Mouse (Mus musculus) heart, postnatal 10 days (tissue): ENCODE measurements around the gene Adgrv1. TPM values are rescaled to one million over a fixed set of nuclear protein-coding genes. Genes with fewer than 3 reads are reported as not detected.
"Not testable (repeated sequence)": the region's sequence is repeated elsewhere in the genome, so short reads cannot be mapped to it uniquely, and the experiment has no call there.

Source experiments
- DNase-seq, 2 experiments: peaks; one replicate each; pipeline ENCODE4 v3.0.0; 2021
- intact Hi-C: fragments of 180-260 bp; cut with DNase I; formaldehyde crosslinking; loops from one replicate; pipeline ENCODE4 v1.15.1; 2025
- total RNA-seq, 2 experiments: library from RNA; stranded (reverse); gene quantifications; 2 replicates each; pipeline ENCODE4 v1.2.3; 2021

Adgrv1 gene
- total RNA-seq, 2 experiments from 2014 or later, result 0.74 to 0.96 TPM

DNA sequence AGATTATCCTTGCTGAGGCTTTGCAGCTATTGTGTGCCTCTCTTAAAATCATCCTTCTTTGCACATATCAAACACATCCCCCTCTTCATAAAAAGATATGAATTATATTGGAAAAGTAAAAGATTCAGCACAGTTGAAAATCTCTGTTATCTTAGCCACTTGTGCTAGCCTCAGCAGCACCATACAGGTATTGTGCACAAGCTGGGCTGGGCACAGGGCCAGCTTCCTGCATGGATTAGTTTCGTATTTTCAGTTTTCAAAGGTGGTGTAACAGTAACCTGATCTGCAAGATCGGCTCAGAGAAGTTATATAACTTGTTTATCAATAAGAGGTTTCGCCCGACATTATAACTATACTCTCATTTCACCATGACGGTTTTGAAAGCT lies 353.6 kb downstream of the Adgrv1 start:
- no peak for DNase-seq
- intact Hi-C loops, result no loop called here

- DNase-seq, result no peak
- intact Hi-C loops, result no loop called here
Measured at GRCm38 (mm10) chr13:81278669-81279350, 354.1 kb downstream of the Adgrv1 start.

GRCm38 (mm10) chr13:81273837-81274236 lies 359.1 kb downstream of the Adgrv1 start:
- intact Hi-C loops, result no loop called here
- no peak for DNase-seq

DNA sequence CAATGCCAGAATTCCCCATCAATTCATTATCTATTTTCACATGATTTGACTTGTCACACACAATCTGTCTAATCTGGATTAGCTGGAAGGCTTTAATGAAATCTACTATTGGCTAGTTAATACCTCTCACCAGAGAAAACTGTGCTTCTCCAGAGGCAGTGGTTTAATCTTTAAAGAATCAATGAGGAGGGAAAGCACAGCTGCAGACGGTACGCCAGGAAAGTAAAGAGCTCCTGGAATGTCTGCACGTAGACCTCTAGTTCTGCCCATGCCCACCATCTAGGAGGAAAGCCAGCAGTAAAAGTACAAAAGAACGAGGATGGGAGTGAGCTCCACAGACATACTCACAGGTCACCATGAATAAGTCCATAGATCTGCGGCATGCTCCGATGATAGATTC lies 362.6 kb downstream of the Adgrv1 start:
- no peak for DNase-seq
- intact Hi-C loops, result no loop called here

GRCm38 (mm10) chr13:81269056-81269455 lies 363.9 kb downstream of the Adgrv1 start:
- intact Hi-C loops, result no loop called here
- no peak for DNase-seq

- DNase-seq, result not testable (repeated sequence)
Measured at GRCm38 (mm10) chr13:81267489-81267888, 365.5 kb downstream of the Adgrv1 start.

DNA sequence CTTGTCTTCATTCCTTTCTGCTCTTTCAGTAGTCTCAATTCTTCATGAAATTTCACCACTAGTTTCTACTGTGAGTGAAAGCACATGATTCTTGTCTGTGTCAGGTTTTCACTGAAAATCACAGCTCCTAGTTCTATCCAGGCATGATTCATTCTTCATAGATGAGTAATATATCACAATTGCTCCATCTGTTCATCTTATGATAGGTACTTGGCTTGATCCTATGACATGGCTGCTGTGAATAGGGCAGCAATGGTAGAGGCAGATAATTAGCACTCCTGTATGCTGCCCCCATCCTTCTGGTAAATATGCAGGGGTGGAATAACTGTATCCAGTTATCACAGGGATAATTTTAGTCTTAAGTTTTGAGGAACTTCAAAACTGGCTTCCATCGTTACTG lies 368.5 kb downstream of the Adgrv1 start:
- no peak for DNase-seq

More at GRCm38 (mm10) chr13:81267489-81267888, 365.5 kb downstream of the Adgrv1 start:
- intact Hi-C loops, result not testable (repeated sequence)

GRCm38 (mm10) chr13:81241181-81241580 lies 391.8 kb downstream of the Adgrv1 start:
- DNase-seq, result no peak
- intact Hi-C loops, result no loop called here

More for the DNA sequence above, 368.5 kb downstream of the Adgrv1 start:
- intact Hi-C loops, result no loop called here

DNA sequence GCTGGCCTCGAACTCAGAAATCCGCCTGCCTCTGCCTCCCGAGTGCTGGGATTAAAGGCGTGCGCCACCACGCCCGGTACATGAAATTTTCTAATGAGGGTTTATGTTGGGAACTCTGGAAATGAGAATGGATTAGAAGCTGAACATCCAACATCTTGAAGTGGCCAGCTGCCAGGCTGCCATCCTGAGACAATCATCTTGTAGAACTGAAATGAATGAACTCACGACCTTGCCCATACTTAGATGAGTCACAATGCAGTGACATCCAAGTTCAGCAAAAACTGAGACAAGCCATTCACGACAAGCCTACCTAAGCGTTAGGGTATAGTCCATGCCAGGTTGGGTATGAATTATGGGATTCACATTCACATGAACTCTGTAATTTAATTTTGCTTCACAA lies 393.1 kb downstream of the Adgrv1 start:
- intact Hi-C loops, result loop anchor here (10.0 kb wide), 1 partner anchor 125 kb away; no protein-coding TSS in a partner anchor
- DNase-seq, result no peak

- intact Hi-C loops, result loop anchor here (10.0 kb wide), 1 partner anchor 125 kb away; no protein-coding TSS in a partner anchor
- DNase-seq, result no peak
Measured at GRCm38 (mm10) chr13:81239427-81239826, 393.5 kb downstream of the Adgrv1 start.

- DNase-seq, result no peak
Measured at GRCm38 (mm10) chr13:81238855-81239254, 394.1 kb downstream of the Adgrv1 start.

GRCm38 (mm10) chr13:81237947-81238346 lies 395.0 kb downstream of the Adgrv1 start:
- intact Hi-C loops, result loop anchor here (10.0 kb wide), 1 partner anchor 127 kb away; no protein-coding TSS in a partner anchor
- no peak for DNase-seq

More at GRCm38 (mm10) chr13:81238855-81239254, 394.1 kb downstream of the Adgrv1 start:
- intact Hi-C loops, result loop anchor here (10.0 kb wide), 1 partner anchor 126 kb away; no protein-coding TSS in a partner anchor

DNA sequence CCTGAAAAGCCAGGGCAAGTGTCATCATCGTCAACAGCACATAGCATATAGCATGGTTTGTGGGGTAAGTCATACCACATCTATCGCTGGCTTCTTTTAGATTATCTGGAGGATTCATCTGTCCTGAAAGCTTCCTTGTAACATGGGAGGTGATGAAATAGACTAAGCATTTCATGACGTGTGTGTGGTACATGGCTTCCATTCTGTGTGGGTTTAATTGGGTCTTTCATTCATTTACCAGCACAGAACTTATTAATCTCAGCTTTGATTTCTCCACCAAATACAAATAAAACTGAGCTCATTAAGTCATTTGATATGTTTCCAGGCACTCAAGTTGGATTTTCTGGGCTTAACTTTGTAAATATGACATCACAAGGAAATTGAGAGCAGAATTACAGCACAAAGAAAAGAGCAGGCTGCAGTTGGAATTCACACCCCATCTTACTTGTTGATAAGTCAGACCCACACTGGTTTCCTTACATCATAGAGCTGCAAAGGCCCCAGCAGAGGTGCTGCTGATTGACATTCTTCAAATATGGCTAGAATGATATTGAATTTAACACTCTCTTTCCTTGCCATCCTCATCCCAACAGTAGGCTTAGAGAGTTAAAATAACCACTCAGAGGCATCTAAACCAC lies 396.1 kb downstream of the Adgrv1 start:
- DNase-seq, result no peak
- intact Hi-C loops, result loop anchor here (10.0 kb wide), 1 partner anchor 128 kb away; no protein-coding TSS in a partner anchor

DNA sequence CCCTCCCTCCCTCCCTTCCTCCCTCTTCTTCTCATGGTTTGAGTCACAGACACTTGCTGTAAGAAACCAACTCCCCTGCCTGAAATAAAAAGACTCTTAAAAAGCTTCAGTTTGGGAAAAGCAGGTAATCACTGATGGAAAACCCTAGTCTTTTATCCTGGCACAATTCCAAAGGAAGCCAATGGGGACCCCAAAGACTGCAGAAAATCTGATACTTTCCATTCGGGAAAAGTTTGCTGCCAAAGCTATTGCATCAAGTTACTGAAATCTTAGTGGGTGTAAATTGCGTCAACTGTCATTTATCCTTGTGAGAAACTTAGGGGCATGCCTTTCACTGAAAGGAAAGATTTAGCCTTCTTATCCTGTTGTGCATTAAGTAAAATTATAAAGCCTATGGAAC lies 398.9 kb downstream of the Adgrv1 start:
- intact Hi-C loops, result loop anchor here (10.0 kb wide), 1 partner anchor 131 kb away; no protein-coding TSS in a partner anchor
- no peak for DNase-seq

GRCm38 (mm10) chr13:81232839-81233238 lies 400.1 kb downstream of the Adgrv1 start:
- intact Hi-C loops, result loop anchor here (10.0 kb wide), 1 partner anchor 132 kb away; no protein-coding TSS in a partner anchor
- DNase-seq, result no peak

GRCm38 (mm10) chr13:81230161-81230560 lies 402.8 kb downstream of the Adgrv1 start:
- intact Hi-C loops, result loop anchor here (10.0 kb wide), 1 partner anchor 135 kb away; no protein-coding TSS in a partner anchor
- peak; percentile 8 to 9 for DNase-seq

GRCm38 (mm10) chr13:81223768-81224167 lies 409.2 kb downstream of the Adgrv1 start:
- intact Hi-C loops, result no loop called here
- no peak for DNase-seq

DNA sequence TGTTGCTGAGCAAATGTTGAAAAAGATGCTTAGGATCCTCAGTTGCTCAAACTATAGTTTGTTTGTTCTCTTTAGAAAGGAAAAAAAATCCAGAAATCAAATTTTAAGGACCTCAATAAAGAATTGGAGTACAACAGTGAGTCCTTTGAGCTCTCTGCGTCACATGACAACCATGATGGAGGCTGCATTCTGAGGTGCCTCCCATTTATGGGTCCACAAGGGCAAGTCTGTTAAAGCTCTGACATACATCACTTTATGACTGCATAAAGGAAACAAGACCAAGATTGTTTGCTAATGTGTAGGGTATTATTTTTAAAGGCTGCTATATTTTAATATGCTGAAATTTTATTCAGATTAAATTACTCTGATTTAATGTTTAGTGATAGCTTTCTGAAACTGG lies 410.6 kb downstream of the Adgrv1 start:
- intact Hi-C loops, result no loop called here
- DNase-seq, result no peak

- no peak for DNase-seq
- intact Hi-C loops, result no loop called here
Measured at GRCm38 (mm10) chr13:81211436-81211835, 421.5 kb downstream of the Adgrv1 start.

GRCm38 (mm10) chr13:81210516-81210915 lies 422.4 kb downstream of the Adgrv1 start:
- no peak for DNase-seq
- intact Hi-C loops, result no loop called here

DNA sequence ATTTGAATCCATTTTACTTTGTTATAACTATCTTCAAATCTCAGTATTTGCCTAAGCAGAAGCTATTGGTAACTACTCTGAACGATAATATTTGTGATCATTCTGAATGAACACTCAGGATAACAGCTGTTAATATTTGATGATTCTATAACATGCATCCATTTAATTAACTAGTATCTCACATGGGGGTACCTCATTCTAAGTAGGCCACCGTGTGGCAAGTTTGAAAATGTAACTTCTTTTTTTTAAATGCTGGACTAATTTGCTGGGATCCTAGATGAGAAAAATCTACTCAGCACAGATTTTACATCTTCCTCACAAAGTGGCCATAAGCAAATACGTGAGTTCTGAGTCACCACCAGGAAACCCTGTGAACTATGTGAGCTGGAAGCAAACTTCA lies 423.1 kb downstream of the Adgrv1 start:
- intact Hi-C loops, result no loop called here
- DNase-seq, result no peak
